Mouse (Mus musculus): ENCODE data around the gene Mon2.

- no peak for TF ChIP-seq CTCF (IDR thresholded peaks at IDR 0.05; ENCODE audit: insufficient read depth, low read length)
- no peak for TF ChIP-seq POLR2A (IDR thresholded peaks at IDR 0.05; ENCODE audit: borderline replicate concordance, extremely low read depth, low read depth, low read length)
These were observed 19.8 kb downstream of the Mon2 start for GRCm38 (mm10) chr10:123056463-123056862.
